Mouse (Mus musculus) testis, adult 2 months (tissue): ENCODE measurements at regions not wholly inside any gene's neighbourhood (a gene's known extent, or its start where the extent isn't known, plus 50 kb on each side); places are given as distances from the start of the nearest gene placed in this dataset.

Source experiments
- CTCF ChIP-seq: fragments of 200-500 bp; IDR thresholded peaks from 2 replicates; pipeline ENCODE4 v1.5.1; 2012; ENCODE audit warnings: low read depth, mild to moderate bottlenecking, inconsistent platforms, low read length, moderate library complexity; ENCODE audit not compliant: control insufficient read depth, insufficient read depth, insufficient replicate concordance
- POLR2A ChIP-seq: fragments of 200-500 bp; IDR thresholded peaks from 2 replicates; pipeline ENCODE4 v1.6.1; 2012; ENCODE audit warnings: low read depth, mild to moderate bottlenecking, inconsistent platforms, low read length, moderate library complexity; ENCODE audit not compliant: control insufficient read depth

DNA sequence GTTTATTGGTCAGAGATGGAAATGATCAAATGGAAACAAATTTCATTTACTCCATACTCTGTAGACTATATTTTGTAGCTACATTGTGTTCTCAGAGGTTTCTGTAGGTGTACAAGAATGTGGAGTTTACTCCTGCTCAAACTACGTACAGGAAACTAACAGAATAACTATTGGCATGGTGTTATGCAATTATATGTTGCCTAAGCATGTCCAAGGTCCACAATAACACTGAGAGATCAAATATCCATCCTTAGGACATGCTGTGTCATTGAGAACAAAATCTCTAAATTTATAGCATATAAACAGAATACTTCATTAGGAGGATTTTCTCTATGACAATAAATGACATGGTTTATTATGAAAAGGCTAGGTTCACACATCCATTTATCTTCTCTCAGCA lies 400.3 kb downstream of the Fam198b start:
- no peak for TF ChIP-seq CTCF
- no peak for TF ChIP-seq POLR2A
